Mouse (Mus musculus) liver, adult 2 months (tissue): ENCODE measurements around the gene Prickle1. TPM values are rescaled to one million over a fixed set of nuclear protein-coding genes. Genes with fewer than 3 reads are reported as not detected.

Experiments used
- DNase-seq: peaks from one replicate; pipeline ENCODE4 v3.0.0-alpha.2; 2011; ENCODE audit warnings: low read depth, low spot score; ENCODE audit errors: extremely low read depth
- H3K27ac ChIP-seq: fragments of 200-500 bp; replicated peaks from 2 replicates; pipeline ENCODE4 v1.5.1; 2012; ENCODE audit warnings: low read depth, mild to moderate bottlenecking, control low read depth, inconsistent platforms, low read length; ENCODE audit not compliant: insufficient read depth
- H3K27me3 ChIP-seq: fragments of 200-500 bp; 2 replicates; pipeline ENCODE4 v1.6.1; 2012; ENCODE audit warnings: mild to moderate bottlenecking, moderate library complexity, low read length, inconsistent platforms; ENCODE audit not compliant: control insufficient read depth, insufficient read depth
- H3K36me3 ChIP-seq: fragments of 200-500 bp; 2 replicates; pipeline ENCODE4 v1.6.1; 2012; ENCODE audit warnings: low read length, inconsistent platforms; ENCODE audit not compliant: control insufficient read depth, insufficient read depth
- H3K4me1 ChIP-seq: fragments of 200-500 bp; 2 replicates; pipeline ENCODE4 v1.6.1; 2011; ENCODE audit warnings: low read length; ENCODE audit not compliant: control insufficient read depth, insufficient read depth
- H3K4me3 ChIP-seq: fragments of 200-500 bp; 2 replicates; pipeline ENCODE4 v1.5.1; 2011; ENCODE audit warnings: low read depth, mild to moderate bottlenecking, control low read depth, low read length, moderate library complexity; ENCODE audit not compliant: insufficient read depth
- H3K79me2 ChIP-seq: fragments of 200-500 bp; 2 replicates; pipeline ENCODE4 v1.6.1; 2012; ENCODE audit warnings: inconsistent platforms, mild to moderate bottlenecking, low read length, moderate library complexity; ENCODE audit not compliant: control insufficient read depth, insufficient read depth
- H3K9ac ChIP-seq: fragments of 200-500 bp; 2 replicates; pipeline ENCODE4 v1.6.1; 2012; ENCODE audit warnings: low read depth, mild to moderate bottlenecking, control low read depth, inconsistent platforms, low read length
- CTCF ChIP-seq: fragments of 200-500 bp; IDR thresholded peaks from 2 replicates; pipeline ENCODE4 v1.5.1; 2011; ENCODE audit warnings: low read depth, low read length, control low read depth
- POLR2A ChIP-seq: fragments of 200-500 bp; IDR thresholded peaks from 2 replicates; pipeline ENCODE4 v1.6.1; 2011; ENCODE audit warnings: low read length, control low read depth; ENCODE audit not compliant: insufficient read depth; ENCODE audit errors: extremely low read depth
- WGBS: fragments of 180-500 bp; shearing (Covaris S2); methylation state at CpG from one replicate; pipeline ENCODE4 v1.1.7; 2018; 5-methylcytosine and 5-hydroxymethylcytosine counted together
- polyA plus RNA-seq: library from polyadenylated mRNA; depleted of rRNA; stranded (reverse); fragments of >200 nt; gene quantifications from 2 replicates; pipeline ENCODE4 v1.2.3, GENCODE M21; 2012
- total RNA-seq: library from RNA; depleted of rRNA; stranded (reverse); fragments of >200 nt; gene quantifications from 2 replicates; pipeline ENCODE4 v1.2.3, GENCODE M21; 2014

Gene Prickle1
- total and polyA plus RNA-seq, 2 experiments, result 1.2 to 1.9 TPM

DNA sequence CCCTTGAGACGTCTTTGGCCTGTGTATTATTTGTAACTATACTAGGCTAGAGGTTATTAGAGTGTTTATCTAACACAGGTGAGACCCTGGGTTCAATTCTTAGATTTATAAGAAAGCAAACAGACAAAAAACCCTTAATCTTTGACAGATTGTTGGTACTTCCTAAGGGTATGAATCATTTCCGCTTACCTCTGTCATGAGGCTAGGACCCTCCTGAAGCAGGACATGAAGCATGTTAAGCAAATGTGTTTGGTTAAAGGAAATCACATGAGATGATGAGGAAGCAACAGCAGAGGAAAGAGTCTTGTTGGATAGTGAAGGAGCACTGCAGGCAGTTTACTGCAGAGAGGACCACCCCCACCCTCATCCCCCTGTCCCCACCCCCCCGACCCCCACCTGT is 110.4 kb downstream of the Prickle1 start:
- no peak overlapping the region for H3K27ac ChIP-seq

GRCm38 (mm10) chr15:93484261-93484710 is 111.4 kb downstream of the Prickle1 start:
- peak; percentile 17; the same call in 1 of the 2 replicates for TF ChIP-seq CTCF
- no peak for TF ChIP-seq POLR2A
- Histone ChIP-seq H3K79me2 (no peaks in the 10 kb centered on the region), H3K36me3 (peaks cover 6% of the 10 kb centered on the region; the same call in 1 of the 2 replicates), H3K27ac (no peak overlapping the region), H3K27me3 (no peaks in the 10 kb centered on the region), H3K4me1 (no peaks in the 10 kb centered on the region), H3K4me3 (no peak overlapping the region), H3K9ac (no peak overlapping the region)
- no peak for DNase-seq
- 81% methylated on average over 7 of the region's 7 CpGs for WGBS

More for the DNA sequence above, 110.4 kb downstream of the Prickle1 start:
- Histone ChIP-seq H3K9ac (no peak overlapping the region), H3K79me2 (no peaks in the 10 kb centered on the region), H3K4me3 (no peak overlapping the region), H3K27me3 (no peaks in the 10 kb centered on the region), H3K36me3 (peaks cover 7% of the 10 kb centered on the region; the same call in 1 of the 2 replicates), H3K4me1 (no peaks in the 10 kb centered on the region)
- no peak for DNase-seq
- WGBS, result 79% methylated on average over 3 of the region's 3 CpGs
- TF ChIP-seq POLR2A (no peak), CTCF (no peak)

GRCm38 (mm10) chr15:93481112-93481511 is 114.6 kb downstream of the Prickle1 start:
- Histone ChIP-seq H3K4me1 (no peaks in the 10 kb centered on the region), H3K36me3 (no peaks in the 10 kb centered on the region), H3K27me3 (no peaks in the 10 kb centered on the region), H3K79me2 (no peaks in the 10 kb centered on the region), H3K9ac (no peak overlapping the region), H3K4me3 (no peak overlapping the region), H3K27ac (no peak overlapping the region)
- WGBS, result 95% methylated on average over 10 of the region's 10 CpGs
- no peak for TF ChIP-seq POLR2A
- TF ChIP-seq CTCF, result no peak
- no peak for DNase-seq

DNA sequence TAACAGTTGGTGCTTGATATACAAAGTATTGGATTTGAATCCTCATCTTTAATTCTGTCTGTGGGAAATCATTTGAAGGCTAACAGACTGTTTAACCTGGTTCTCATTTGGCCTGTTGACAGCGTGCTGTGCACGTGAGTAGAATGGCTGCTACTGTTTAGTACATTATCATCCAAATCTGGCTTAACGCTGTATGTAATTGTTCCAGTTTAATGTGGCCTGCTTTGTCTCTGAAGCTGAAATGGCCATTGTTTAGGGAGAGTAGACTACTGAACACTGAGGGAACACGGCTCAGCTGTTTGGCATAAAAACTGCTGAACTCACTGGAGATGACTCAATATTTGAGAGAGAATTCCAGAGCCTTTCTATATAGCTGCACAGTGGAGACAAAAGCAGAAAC is 116.2 kb downstream of the Prickle1 start:
- no peaks in the 10 kb centered on the region for H3K27me3 ChIP-seq
- H3K27ac ChIP-seq, result no peak overlapping the region
- TF ChIP-seq CTCF, result no peak
- TF ChIP-seq POLR2A, result no peak
- no peaks in the 10 kb centered on the region; the same call in 1 of the 2 replicates for H3K79me2 ChIP-seq
- H3K36me3 ChIP-seq, result no peaks in the 10 kb centered on the region
- H3K4me3 ChIP-seq, result no peak overlapping the region
- H3K9ac ChIP-seq, result no peak overlapping the region
- no peak for DNase-seq
- H3K4me1 ChIP-seq, result no peaks in the 10 kb centered on the region
- 83% methylated on average over 4 of the region's 4 CpGs for WGBS

DNA sequence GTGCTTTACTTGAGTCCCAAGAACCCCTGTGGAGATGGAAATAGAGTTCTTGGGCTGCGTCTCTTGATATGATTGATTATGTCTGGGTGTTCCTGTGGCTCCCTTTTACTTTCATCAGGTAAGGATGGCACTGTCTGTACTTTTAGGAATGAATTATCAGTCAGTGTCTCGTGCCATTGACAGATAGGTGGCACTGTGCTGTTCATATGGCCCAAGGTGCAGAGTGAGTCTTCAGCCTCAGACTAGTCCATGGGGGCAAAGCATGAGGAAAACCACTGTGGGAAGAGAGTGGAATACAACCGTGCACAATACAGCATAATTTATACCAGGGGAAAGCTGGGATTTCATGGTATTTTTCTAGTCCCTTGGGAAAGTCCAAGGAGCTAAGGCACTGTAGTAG is 117.0 kb downstream of the Prickle1 start:
- 91% methylated on average over 3 of the region's 3 CpGs for WGBS
- no peak for DNase-seq
- TF ChIP-seq POLR2A (no peak), CTCF (no peak)

DNA sequence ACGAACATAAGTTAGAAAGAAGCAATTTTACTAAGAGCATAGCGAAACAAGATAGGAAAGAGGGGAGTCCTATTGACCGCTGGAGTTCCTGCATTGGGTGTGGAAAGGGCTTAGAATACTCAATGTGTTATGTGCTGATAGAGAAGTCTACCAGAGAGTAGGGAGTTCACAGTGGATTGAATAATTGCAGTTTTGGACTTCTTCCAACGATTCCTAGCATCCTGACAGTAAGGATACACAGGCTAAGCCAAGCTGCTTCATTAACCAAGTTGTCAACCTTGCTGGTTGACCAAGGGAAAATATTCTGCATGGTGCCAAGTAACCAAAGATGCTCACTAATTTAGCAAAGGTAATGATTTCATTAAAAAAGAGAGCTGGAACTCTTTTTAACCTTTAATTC is 118.0 kb downstream of the Prickle1 start:
- WGBS, result 79% methylated on average over 4 of the region's 4 CpGs
- DNase-seq, result no peak
- TF ChIP-seq CTCF (no peak), POLR2A (no peak)
- no peak overlapping the region for H3K27ac ChIP-seq
- no peaks in the 10 kb centered on the region for H3K36me3 ChIP-seq
- no peaks in the 10 kb centered on the region for H3K27me3 ChIP-seq
- no peaks in the 10 kb centered on the region for H3K4me1 ChIP-seq
- H3K79me2 ChIP-seq, result no peaks in the 10 kb centered on the region; the same call in 1 of the 2 replicates
- no peak overlapping the region for H3K9ac ChIP-seq
- H3K4me3 ChIP-seq, result no peak overlapping the region

More for the DNA sequence above, 117.0 kb downstream of the Prickle1 start:
- no peaks in the 10 kb centered on the region; the same call in 1 of the 2 replicates for H3K79me2 ChIP-seq
- H3K27me3 ChIP-seq, result no peaks in the 10 kb centered on the region
- H3K9ac ChIP-seq, result no peak overlapping the region
- H3K4me1 ChIP-seq, result no peaks in the 10 kb centered on the region
- no peak overlapping the region for H3K27ac ChIP-seq
- H3K4me3 ChIP-seq, result no peak overlapping the region
- H3K36me3 ChIP-seq, result no peaks in the 10 kb centered on the region
